Mouse (Mus musculus): ENCODE measurements around the gene Hsd17b7.

- TF ChIP-seq HCFC1 (IDR thresholded peaks at IDR 0.05; ENCODE audit: borderline replicate concordance, insufficient read depth, low read length) (no peak), ZC3H11A (IDR thresholded peaks at IDR 0.05; ENCODE audit: borderline replicate concordance, low read depth, low read length) (no peak), CHD2 (IDR thresholded peaks at IDR 0.05; ENCODE audit: low read depth, low read length) (no peak), ZNF384 (IDR thresholded peaks at IDR 0.05; ENCODE audit: low read depth, low read length) (no peak)
Measured at GRCm38 (mm10) chr1:169931698-169932097, 37.3 kb downstream of the Hsd17b7 start.

Measured in ES-E14 (cell line).